Mouse (Mus musculus): ENCODE results near the gene Foxa1.

DNA sequence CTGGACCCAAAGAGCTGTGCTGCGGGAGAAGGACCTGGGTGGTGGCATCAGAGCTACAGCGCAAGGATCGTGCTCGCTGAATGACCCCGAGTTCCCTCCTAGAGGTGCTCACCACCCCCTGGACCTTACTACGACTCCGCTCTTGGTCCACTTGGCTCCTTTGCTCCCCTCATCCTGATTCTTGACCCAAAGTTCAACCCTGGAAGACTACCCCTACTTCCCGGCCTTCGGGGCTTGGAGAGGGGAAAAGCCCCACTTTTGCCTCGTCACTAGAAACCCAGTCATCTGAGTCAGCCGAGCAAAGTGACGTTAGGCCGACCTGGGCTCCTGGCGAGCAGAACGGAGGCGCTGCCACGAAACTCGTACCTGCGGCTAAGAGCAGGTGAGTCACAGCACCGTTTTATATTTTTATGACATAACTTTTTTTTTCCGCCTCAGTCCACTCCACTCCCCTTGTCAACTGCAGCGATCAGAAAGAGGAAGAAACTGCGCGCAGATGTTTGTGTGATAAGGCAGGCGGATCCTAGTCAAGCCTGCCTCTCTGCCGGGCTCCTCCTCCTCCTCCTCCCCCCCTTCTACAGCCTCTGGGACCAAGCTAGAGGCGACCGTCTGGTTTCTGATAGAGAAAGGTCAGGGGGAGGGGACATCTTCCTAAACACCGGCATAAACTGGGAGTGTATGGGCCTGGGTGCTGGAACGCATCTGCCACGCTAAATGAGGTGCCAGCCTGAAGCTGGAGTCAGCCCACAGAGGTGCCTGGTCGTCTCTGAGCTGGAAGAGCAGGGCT is at the start of gene Foxa1:
- TF ChIP-seq CTCF (IDR thresholded peaks at IDR 0.05; ENCODE audit: extremely low read depth, insufficient read length, insufficient replicate concordance, low read depth, low read length) (no peak), POLR2A (IDR thresholded peaks at IDR 0.05; ENCODE audit: low read depth, low read length) (peak; percentile 60; the same call in 1 of the 2 replicates)
